Mouse (Mus musculus) heart, postnatal 25 days (tissue): ENCODE measurements at regions not wholly inside any gene's neighbourhood (a gene's known extent, or its start where the extent isn't known, plus 50 kb on each side); places are given as distances from the start of the nearest gene placed in this dataset.

Experiments
- DNase-seq: peaks from one replicate; pipeline ENCODE4 v3.0.0; 2022; ENCODE audit warnings: low spot score
- intact Hi-C: fragments of 180-260 bp; cut with DNase I; formaldehyde crosslinking; loops from one replicate; pipeline ENCODE4 v1.15.1; 2025

DNA sequence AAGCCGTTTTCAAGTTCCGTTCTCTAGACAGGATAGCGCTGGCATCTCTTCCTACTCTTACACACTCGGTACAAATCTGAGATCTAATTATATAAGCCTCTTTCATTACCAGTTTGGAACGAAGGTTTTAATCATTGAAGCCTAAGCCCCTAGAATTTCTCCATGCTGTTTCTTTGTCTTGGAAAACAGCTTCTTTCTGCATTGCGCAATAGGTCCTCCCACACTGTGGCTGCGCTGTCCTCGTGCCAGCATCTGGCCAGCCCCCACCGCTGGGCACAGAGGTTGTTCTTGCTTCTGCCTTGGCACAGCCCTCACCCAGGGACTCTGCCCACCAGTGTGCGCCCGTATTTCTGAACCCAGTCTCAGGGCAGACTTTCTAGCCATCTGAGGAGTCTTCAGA is 126.8 kb downstream of the Bmp7 start:
- no peak for DNase-seq
- intact Hi-C loops = no loop called here

DNA sequence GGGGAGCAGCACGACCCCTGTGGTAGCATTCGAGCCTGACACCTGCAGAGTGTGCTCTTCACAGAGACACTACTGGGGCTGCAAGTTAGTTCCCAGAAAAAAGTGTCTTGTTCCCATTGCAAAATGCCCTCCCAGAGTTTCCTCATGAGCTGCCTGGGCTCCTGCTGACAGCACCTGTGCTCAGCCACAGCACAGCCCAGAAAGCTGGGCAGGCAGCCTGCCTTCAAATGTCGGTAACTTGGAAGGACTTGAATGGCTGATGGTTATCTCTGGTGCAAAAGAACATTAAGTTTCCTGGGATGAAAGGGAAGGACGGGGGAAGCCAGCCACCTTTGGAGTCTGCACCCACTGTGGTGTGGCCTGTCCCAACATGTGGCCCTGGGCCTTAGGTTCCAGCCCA is 126.2 kb downstream of the Bmp7 start:
- DNase-seq = no peak
- intact Hi-C loops = no loop called here

DNA sequence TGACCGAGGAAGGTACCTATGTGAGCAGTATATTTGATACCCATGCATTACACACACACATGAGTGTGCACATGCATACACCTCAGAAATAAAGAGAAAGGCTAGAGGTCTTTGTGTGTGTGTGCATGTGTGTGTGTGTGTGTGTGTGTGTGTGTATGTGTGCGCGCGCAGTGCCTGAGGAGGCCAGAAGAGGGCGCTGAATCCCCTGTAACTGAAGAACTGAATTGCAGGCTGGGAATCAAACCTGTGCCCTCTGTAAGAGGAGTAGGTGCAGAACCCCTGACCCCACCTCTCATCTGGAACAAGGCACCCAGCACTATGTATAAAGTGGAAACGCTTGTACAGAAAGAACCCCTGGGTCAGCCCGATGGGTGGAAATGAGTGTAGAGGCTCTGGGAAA is 125.0 kb downstream of the Bmp7 start:
- DNase-seq = no peak
- intact Hi-C loops = no loop called here

DNA sequence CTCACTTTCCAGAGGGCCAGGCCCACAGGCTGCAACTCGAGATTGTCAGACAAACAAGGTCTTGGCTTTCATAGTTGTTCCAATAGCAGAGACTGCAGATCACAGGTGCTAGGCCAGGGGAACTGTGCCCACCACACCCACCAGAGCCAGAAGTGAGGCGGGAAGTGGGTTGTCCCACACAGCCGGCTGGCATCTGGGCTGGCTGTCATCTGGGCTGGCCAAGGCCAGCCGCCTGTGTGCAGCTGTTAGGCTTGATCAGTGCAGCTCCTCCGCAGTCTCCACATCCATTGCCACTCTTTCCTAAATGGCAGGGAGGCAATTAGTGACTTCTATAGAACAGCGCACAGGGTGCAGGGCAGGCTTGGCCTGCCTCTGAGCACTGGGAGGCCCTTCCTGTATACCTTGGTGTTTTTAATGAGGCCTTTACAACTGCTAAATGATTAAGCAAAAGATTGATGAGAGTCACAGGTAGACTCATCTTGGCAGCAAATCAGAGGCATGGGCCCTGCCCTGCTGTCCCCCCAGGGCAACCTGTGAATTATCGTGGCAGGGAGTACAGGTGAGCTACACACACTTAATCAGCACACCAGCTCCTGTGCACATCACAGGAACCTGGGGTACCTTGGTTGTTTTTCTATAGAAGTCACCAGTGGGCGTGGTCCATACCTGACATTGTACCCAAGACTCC is 122.9 kb downstream of the Bmp7 start:
- DNase-seq = no peak
- intact Hi-C loops = no loop called here
